Mouse (Mus musculus) heart, embryonic 16.5 days (tissue): Measurements from ENCODE around the gene Ccdc57. TPM values are rescaled to one million over a fixed set of nuclear protein-coding genes. Genes with fewer than 3 reads are reported as not detected.
A peak's percentile ranks its signal among the peaks of the same experiment; 100 is the strongest.

ENCODE experiments used
- ATAC-seq: fragments of 200-750 bp; cut with Nextera tagmentation; replicated peaks from 2 replicates; pipeline ENCODE4 v1.8.0; 2017; ENCODE audit warnings: moderate number of reproducible peaks; ENCODE audit not compliant: insufficient read depth, low FRiP score; ENCODE audit errors: extremely low read depth
- H3K27ac ChIP-seq: fragments of 300-500 bp; sonication (generic); 2 replicates; pipeline ENCODE4 v1.5.1; 2014; ENCODE audit warnings: mild to moderate bottlenecking, low read length, control low read depth, moderate library complexity
- H3K27me3 ChIP-seq: fragments of 300-500 bp; sonication (generic); 2 replicates; pipeline ENCODE4 v1.6.1; 2014; ENCODE audit warnings: low read length, mixed read lengths; ENCODE audit not compliant: control insufficient read depth, insufficient read depth
- H3K36me3 ChIP-seq: fragments of 300-500 bp; sonication (generic); 2 replicates; pipeline ENCODE4 v1.6.1; 2014; ENCODE audit not compliant: control insufficient read depth, insufficient read depth
- H3K4me1 ChIP-seq: fragments of 300-500 bp; sonication (generic); 2 replicates; pipeline ENCODE4 v1.6.1; 2014; ENCODE audit warnings: low read length, mixed read lengths; ENCODE audit not compliant: control insufficient read depth, insufficient read depth
- H3K4me2 ChIP-seq: fragments of 300-500 bp; sonication (generic); 2 replicates; pipeline ENCODE4 v1.6.1; 2014; ENCODE audit warnings: low read depth, mild to moderate bottlenecking, control low read depth, low read length
- H3K4me3 ChIP-seq: fragments of 300-500 bp; sonication (generic); 2 replicates; pipeline ENCODE4 v1.5.1; 2014; ENCODE audit warnings: mild to moderate bottlenecking, control low read depth, low read length
- H3K9ac ChIP-seq: fragments of 300-500 bp; sonication (generic); 2 replicates; pipeline ENCODE4 v1.6.1; 2014; ENCODE audit warnings: low read length, control low read depth
- H3K9me3 ChIP-seq: fragments of 300-500 bp; sonication (generic); replicated peaks from 2 replicates; pipeline ENCODE4 v1.6.1; 2016; ENCODE audit warnings: low read length; ENCODE audit not compliant: control insufficient read depth
- WGBS: fragments of 180-500 bp; shearing (Covaris S2); extraction: QIAGEN DNeasy Blood & Tissue Kit; methylation state at CpG from one replicate; pipeline ENCODE4 v1.1.7; 2014; 5-methylcytosine and 5-hydroxymethylcytosine counted together
- polyA plus RNA-seq: library from polyadenylated mRNA; unstranded; fragments of >200 nt; fragmentation: Nextera tagmentation; extraction: Ambion mirVana; gene quantifications from 2 replicates; pipeline ENCODE4 v1.2.1, GENCODE M21; 2015

Gene Ccdc57
- polyA plus RNA-seq, 1 experiment from 2014 or later: 4.5 TPM

DNA sequence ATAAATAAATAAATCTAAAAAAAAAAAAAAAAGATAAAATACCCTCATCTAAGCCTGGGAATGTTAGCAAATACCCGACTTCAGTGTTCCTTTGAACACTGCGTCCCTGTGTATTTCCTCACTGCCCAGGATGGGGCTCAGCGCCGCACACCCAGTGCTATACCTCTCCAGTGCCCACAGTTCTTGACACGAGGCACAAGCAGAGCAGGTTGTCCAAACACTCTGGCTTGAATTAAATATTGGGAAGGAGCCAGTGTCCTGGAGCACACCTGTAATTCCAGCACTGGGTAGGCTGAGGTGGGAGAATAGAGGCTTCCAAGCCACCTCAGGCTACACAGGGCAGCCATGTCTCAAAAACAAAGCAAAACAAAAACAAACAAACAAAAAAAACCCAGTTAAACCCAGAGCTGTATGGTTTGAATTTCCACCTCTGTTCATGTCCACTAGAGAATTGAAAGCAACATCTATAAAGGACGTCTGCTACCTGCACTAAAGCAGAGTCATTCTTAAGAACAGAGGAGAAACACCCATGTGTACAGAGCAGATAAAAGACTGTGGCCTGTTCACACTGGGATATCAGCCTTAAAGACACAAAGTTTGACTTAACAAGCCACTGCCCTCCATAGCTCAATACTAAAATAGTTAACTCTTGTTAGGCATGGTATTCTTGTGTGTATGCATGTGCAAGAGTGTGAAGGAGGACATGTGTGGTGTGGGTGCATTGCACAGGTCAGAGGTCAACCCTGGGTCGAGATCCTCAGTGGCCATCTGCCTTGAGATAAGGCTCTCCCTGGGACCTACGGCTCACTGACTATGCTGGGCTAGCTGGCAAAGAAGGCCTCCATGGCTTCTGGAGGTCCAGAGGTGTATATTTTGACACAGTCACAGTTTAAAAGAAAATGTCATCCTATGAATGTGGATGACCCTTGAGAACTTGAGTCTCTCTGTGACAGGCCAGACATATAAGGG, 32.1 kb downstream of the Ccdc57 start:
- no peak overlapping the region for H3K27ac ChIP-seq
- WGBS: 81% methylated on average over 8 of the region's 8 CpGs
- H3K9ac ChIP-seq: no peak overlapping the region
- no peak overlapping the region for H3K4me2 ChIP-seq
- H3K9me3 ChIP-seq: no peaks in the 10 kb centered on the region
- peaks cover 7% of the 10 kb centered on the region for H3K36me3 ChIP-seq
- no peak for ATAC-seq
- no peak overlapping the region for H3K4me3 ChIP-seq
- H3K27me3 ChIP-seq: no peaks in the 10 kb centered on the region
- no peaks in the 10 kb centered on the region for H3K4me1 ChIP-seq

GRCm38 (mm10) chr11:120898114-120898548, 34.5 kb downstream of the Ccdc57 start:
- Histone ChIP-seq H3K36me3 (peaks cover 12% of the 10 kb centered on the region), H3K4me3 (no peak overlapping the region), H3K4me2 (no peak overlapping the region), H3K9me3 (no peaks in the 10 kb centered on the region), H3K27ac (no peak overlapping the region), H3K9ac (no peak overlapping the region), H3K27me3 (no peaks in the 10 kb centered on the region), H3K4me1 (no peaks in the 10 kb centered on the region)
- 79% methylated on average over 6 of the region's 6 CpGs for WGBS
- no peak for ATAC-seq

- H3K9me3 ChIP-seq: no peaks in the 10 kb centered on the region
- no peak overlapping the region for H3K4me2 ChIP-seq
- H3K27me3 ChIP-seq: no peaks in the 10 kb centered on the region
- no peaks in the 10 kb centered on the region for H3K4me1 ChIP-seq
- H3K36me3 ChIP-seq: peaks cover 19% of the 10 kb centered on the region
- 81% methylated on average over 6 of the region's 6 CpGs for WGBS
- no peak overlapping the region for H3K27ac ChIP-seq
- no peak for ATAC-seq
- no peak overlapping the region for H3K4me3 ChIP-seq
- H3K9ac ChIP-seq: no peak overlapping the region
These were observed 37.2 kb downstream of the Ccdc57 start for GRCm38 (mm10) chr11:120895441-120895840.

DNA sequence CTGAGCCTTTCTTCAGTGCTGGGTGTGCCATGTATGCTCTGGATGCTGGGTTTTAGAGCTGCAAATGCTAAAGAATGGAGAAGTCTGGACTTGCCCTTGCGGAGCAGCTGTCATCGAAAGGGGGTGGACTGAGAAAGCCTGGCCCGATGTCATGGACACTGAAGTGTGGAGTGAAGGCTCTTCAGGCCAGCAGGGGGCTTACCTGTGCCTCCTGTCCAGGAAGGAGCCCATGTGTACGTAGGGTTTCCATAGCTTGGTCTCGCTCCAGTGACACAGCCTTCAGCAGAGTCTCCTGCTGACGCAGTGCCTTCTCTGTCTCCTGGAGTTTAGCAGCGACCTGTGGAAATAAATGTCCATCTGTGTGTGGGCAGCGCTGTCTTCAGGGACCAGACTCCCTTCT, 38.3 kb downstream of the Ccdc57 start:
- no peaks in the 10 kb centered on the region for H3K27me3 ChIP-seq
- H3K27ac ChIP-seq: peak overlapping the region; percentile 9; the same call in 1 of the 2 replicates
- no peaks in the 10 kb centered on the region for H3K4me1 ChIP-seq
- no peak overlapping the region for H3K4me2 ChIP-seq
- H3K9me3 ChIP-seq: no peaks in the 10 kb centered on the region
- 85% methylated on average over 8 of the region's 8 CpGs for WGBS
- H3K4me3 ChIP-seq: no peak overlapping the region
- H3K9ac ChIP-seq: no peak overlapping the region
- peaks cover 19% of the 10 kb centered on the region for H3K36me3 ChIP-seq
- no peak for ATAC-seq

- H3K4me2 ChIP-seq: no peak overlapping the region
- no peak overlapping the region for H3K9ac ChIP-seq
- peaks cover 20% of the 10 kb centered on the region for H3K36me3 ChIP-seq
- H3K4me3 ChIP-seq: no peak overlapping the region
- no peak for ATAC-seq
- H3K27ac ChIP-seq: no peak overlapping the region
- WGBS: 67% methylated on average over 3 of the region's 3 CpGs
- H3K27me3 ChIP-seq: no peaks in the 10 kb centered on the region
- H3K9me3 ChIP-seq: peaks cover 4% of the 10 kb centered on the region
- no peaks in the 10 kb centered on the region for H3K4me1 ChIP-seq
These were observed 43.5 kb downstream of the Ccdc57 start for GRCm38 (mm10) chr11:120889216-120889615.

DNA sequence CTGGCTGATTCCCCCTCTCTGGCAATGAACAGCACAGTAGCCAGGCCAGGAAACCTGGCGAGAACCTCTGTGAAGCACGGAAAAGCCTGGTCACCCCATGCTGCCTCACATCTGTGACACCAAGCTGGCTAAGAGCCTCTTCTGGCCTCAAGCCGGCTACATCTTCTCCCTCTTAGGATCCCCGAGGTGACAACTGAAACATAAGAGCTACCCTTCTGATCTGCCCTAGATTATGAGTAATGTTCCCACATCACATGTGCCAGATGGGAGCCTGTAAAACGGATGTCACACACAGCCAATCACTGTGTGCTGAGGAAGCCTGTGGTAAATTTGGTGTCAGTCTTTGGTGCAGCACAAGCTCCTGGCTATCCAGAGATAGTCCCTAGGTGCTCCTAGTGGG, 44.0 kb downstream of the Ccdc57 start:
- 71% methylated on average over 5 of the region's 5 CpGs for WGBS
- no peak; the same call in 1 of the 2 replicates for ATAC-seq
- no peaks in the 10 kb centered on the region for H3K27me3 ChIP-seq
- no peak overlapping the region for H3K4me2 ChIP-seq
- H3K4me1 ChIP-seq: no peaks in the 10 kb centered on the region
- H3K27ac ChIP-seq: no peak overlapping the region; the same call in 1 of the 2 replicates
- H3K4me3 ChIP-seq: no peak overlapping the region
- H3K36me3 ChIP-seq: peaks cover 16% of the 10 kb centered on the region
- peaks cover 4% of the 10 kb centered on the region for H3K9me3 ChIP-seq
- H3K9ac ChIP-seq: no peak overlapping the region

GRCm38 (mm10) chr11:120887502-120887901, 45.2 kb downstream of the Ccdc57 start:
- Histone ChIP-seq H3K27me3 (no peaks in the 10 kb centered on the region), H3K4me1 (no peaks in the 10 kb centered on the region), H3K4me3 (no peak overlapping the region), H3K9me3 (peaks cover 4% of the 10 kb centered on the region), H3K27ac (no peak overlapping the region), H3K36me3 (peaks cover 13% of the 10 kb centered on the region), H3K4me2 (no peak overlapping the region), H3K9ac (no peak overlapping the region)
- no peak for ATAC-seq
- 86% methylated on average over 5 of the region's 5 CpGs for WGBS

DNA sequence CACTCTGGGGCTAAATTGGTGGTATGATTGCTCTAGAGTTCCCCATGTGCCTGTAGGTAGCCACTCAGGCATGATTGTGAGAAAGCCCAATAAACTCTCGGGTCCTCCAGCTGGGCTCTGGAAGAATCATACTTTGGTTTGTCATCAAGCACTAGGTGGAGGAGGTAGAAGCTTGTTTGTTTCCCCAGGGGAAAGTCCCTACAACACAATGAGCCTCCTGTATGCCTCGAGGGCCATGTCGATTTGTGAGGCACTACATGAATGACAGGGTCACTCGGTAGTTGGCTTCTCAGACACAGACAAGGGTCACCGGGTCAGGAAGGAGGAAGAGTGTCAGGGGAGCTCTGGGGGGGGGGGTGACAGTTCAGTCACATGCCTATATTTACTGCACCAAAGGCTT, 46.2 kb downstream of the Ccdc57 start:
- no peak overlapping the region for H3K4me3 ChIP-seq
- no peak for ATAC-seq
- no peak overlapping the region for H3K9ac ChIP-seq
- H3K27ac ChIP-seq: no peak overlapping the region
- no peaks in the 10 kb centered on the region for H3K4me1 ChIP-seq
- WGBS: 60% methylated on average over 5 of the region's 5 CpGs
- H3K4me2 ChIP-seq: no peak overlapping the region
- peaks cover 4% of the 10 kb centered on the region for H3K9me3 ChIP-seq
- peaks cover 11% of the 10 kb centered on the region for H3K36me3 ChIP-seq
- no peaks in the 10 kb centered on the region for H3K27me3 ChIP-seq

DNA sequence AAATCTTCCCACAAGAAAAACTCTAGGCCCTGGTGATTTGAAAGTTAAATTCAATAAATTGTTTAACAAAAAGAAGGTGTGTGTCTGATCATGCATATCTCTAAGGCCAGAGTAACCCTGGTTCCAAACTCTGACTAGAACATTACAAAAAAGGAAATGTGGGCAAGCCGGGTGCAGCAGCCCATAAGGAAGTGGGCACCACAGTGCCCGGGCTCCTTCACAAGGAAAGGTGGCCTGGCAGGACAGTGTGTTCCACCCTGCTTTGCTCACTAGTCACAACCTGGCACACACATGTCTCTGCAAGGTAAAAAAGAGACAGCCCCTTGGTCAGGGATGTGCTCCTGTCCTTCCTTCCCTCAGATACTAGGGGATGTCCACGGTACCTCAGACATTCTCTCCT, 49.1 kb downstream of the Ccdc57 start:
- Histone ChIP-seq H3K27me3 (no peaks in the 10 kb centered on the region), H3K9me3 (peaks cover 4% of the 10 kb centered on the region), H3K27ac (no peak overlapping the region), H3K36me3 (peaks cover 11% of the 10 kb centered on the region), H3K4me2 (no peak overlapping the region), H3K9ac (no peak overlapping the region), H3K4me3 (no peak overlapping the region), H3K4me1 (no peaks in the 10 kb centered on the region)
- WGBS: 82% methylated on average over 3 of the region's 3 CpGs
- ATAC-seq: no peak
